Mouse (Mus musculus): ENCODE measurements around the gene Sidt2.

The Sidt2 gene

GRCm38 (mm10) chr9:45946872-45947183, 8.2 kb downstream of the Sidt2 start:
- in situ Hi-C loops (cut with MboI, MseI), result loop anchor here (5.0 kb wide), 1 partner anchor 35 kb away; no protein-coding TSS in a partner anchor

- in situ Hi-C loops (cut with MboI, MseI), result loop anchor here (5.0 kb wide), 1 partner anchor 34 kb away; no protein-coding TSS in a partner anchor
These were observed 8.7 kb downstream of the Sidt2 start for GRCm38 (mm10) chr9:45946182-45946871.

- in situ Hi-C loops (cut with MboI, MseI), result loop anchor here (5.0 kb wide), 1 partner anchor 33 kb away; no protein-coding TSS in a partner anchor
These were observed 9.3 kb downstream of the Sidt2 start for GRCm38 (mm10) chr9:45945721-45946120.

GRCm38 (mm10) chr9:45944506-45945400, 10.3 kb downstream of the Sidt2 start:
- in situ Hi-C loops (cut with MboI, MseI), result loop anchor here (5.0 kb wide), 1 partner anchor 32 kb away; no protein-coding TSS in a partner anchor

- in situ Hi-C loops (cut with MboI, MseI), result no loop called here
These were observed 11.2 kb downstream of the Sidt2 start for GRCm38 (mm10) chr9:45943628-45944505.

GRCm38 (mm10) chr9:45942916-45943315, 12.1 kb downstream of the Sidt2 start:
- in situ Hi-C loops (cut with MboI, MseI), result no loop called here

GRCm38 (mm10) chr9:45942464-45942863, 12.6 kb downstream of the Sidt2 start:
- in situ Hi-C loops (cut with MboI, MseI), result no loop called here

- in situ Hi-C loops (cut with MboI, MseI), result no loop called here
These were observed 13.6 kb downstream of the Sidt2 start for GRCm38 (mm10) chr9:45941329-45941888.

- in situ Hi-C loops (cut with MboI, MseI), result loop anchor here (10.0 kb wide), 1 partner anchor 115 kb away; the partner anchor contains the start of gene Cep164
These were observed 15.3 kb downstream of the Sidt2 start for GRCm38 (mm10) chr9:45939794-45940193.

GRCm38 (mm10) chr9:45938952-45939637, 16.0 kb downstream of the Sidt2 start:
- in situ Hi-C loops (cut with MboI, MseI), result loop anchor here (10.0 kb wide), 1 partner anchor 114 kb away; the partner anchor contains the start of gene Cep164

GRCm38 (mm10) chr9:45938088-45938487, 17.0 kb downstream of the Sidt2 start:
- in situ Hi-C loops (cut with MboI, MseI), result loop anchor here (10.0 kb wide), 1 partner anchor 113 kb away; the partner anchor contains the start of gene Cep164

GRCm38 (mm10) chr9:45936883-45937282, 18.2 kb downstream of the Sidt2 start:
- in situ Hi-C loops (cut with MboI, MseI), result loop anchor here (10.0 kb wide), 1 partner anchor 112 kb away; the partner anchor contains the start of gene Cep164

GRCm38 (mm10) chr9:45935628-45936210, 19.3 kb downstream of the Sidt2 start, which contains the start of gene Tagln:
Gene Tagln, minus strand, starts transcription at chr9:45936058.
- in situ Hi-C loops (cut with MboI, MseI), result loop anchor here (10.0 kb wide), 1 partner anchor 111 kb away; the partner anchor contains the start of gene Cep164

- in situ Hi-C loops (cut with MboI, MseI), result loop anchor here (10.0 kb wide), 1 partner anchor 108 kb away; the partner anchor contains the start of gene Cep164
These were observed 22.3 kb downstream of the Sidt2 start for GRCm38 (mm10) chr9:45932571-45933415.

- in situ Hi-C loops (cut with MboI, MseI), result loop anchor here (10.0 kb wide), 1 partner anchor 107 kb away; the partner anchor contains the start of gene Cep164
These were observed 23.1 kb downstream of the Sidt2 start for GRCm38 (mm10) chr9:45931958-45932357.

- in situ Hi-C loops (cut with MboI, MseI), result no loop called here
These were observed 25.8 kb downstream of the Sidt2 start for GRCm38 (mm10) chr9:45929285-45929684.

GRCm38 (mm10) chr9:45919895-45920294, 35.2 kb downstream of the Sidt2 start:
- in situ Hi-C loops (cut with MboI, MseI), result no loop called here
